Mouse (Mus musculus): ENCODE results near the gene Ralgapa2. TPM values are rescaled to one million over a fixed set of nuclear protein-coding genes. Genes with fewer than 3 reads are reported as not detected.

Gene Ralgapa2
- polyA plus RNA-seq, 1 experiment from 2014 or later, result 9.6 TPM

- Histone ChIP-seq H3K4me3 (replicated peaks; ENCODE audit: low read length) (no peak overlapping the region), H3K9ac (ENCODE audit: low read length) (no peak overlapping the region), H3K9me3 (replicated peaks; ENCODE audit: control insufficient read depth, low read length) (no peaks in the 10 kb centered on the region), H3K4me2 (ENCODE audit: low read depth, low read length) (no peak overlapping the region), H3K36me3 (ENCODE audit: control insufficient read depth, insufficient read depth, low read length) (no peaks in the 10 kb centered on the region), H3K27ac (ENCODE audit: low read length) (no peak overlapping the region), H3K4me1 (ENCODE audit: control insufficient read depth, insufficient read depth, low read length) (peaks cover 32% of the 10 kb centered on the region), H3K27me3 (ENCODE audit: control insufficient read depth, insufficient read depth, low read length) (peaks cover 78% of the 10 kb centered on the region)
- WGBS, result 6% methylated on average over 19 of the region's 19 CpGs
- ATAC-seq (ENCODE audit: insufficient read depth, low FRiP score), result no peak
Observed at GRCm38 (mm10) chr2:146218881-146219535, 293.1 kb downstream of the Ralgapa2 start.

DNA sequence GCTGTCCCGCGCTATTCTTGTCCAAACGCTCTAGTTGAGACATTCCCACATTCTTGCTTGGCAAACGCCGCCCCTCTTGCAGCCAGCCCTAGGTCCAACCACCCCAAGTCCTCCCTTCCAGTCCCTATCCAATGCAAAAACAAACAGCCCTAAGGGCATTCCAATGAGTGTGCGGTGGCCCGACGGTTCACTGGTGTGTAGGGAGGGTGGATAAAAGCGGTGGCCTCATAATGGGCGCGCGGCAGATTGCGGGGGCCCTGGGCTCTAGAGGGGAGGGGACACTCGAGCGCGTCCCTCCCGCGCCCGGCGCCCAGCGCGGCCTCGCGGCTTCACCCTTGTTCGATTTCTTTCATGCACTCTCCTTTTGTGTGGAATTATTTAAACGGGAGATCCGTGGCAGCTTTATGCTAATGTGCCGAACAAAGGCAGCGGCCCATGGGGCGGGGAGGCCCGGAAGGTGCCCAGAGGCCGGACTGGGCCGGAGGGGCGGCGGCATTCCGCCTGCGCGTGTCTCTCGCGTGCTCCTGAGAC lies 293.9 kb downstream of the Ralgapa2 start:
- peak overlapping the region; percentile 49 for H3K4me2 ChIP-seq (ENCODE audit: low read depth, low read length)
- no peaks in the 10 kb centered on the region for H3K9me3 ChIP-seq (replicated peaks; ENCODE audit: control insufficient read depth, low read length)
- WGBS, result under 1% methylated on average over 40 of the region's 40 CpGs
- H3K4me3 ChIP-seq (replicated peaks; ENCODE audit: low read length), result peak overlapping the region; percentile 33
- H3K36me3 ChIP-seq (ENCODE audit: control insufficient read depth, insufficient read depth, low read length), result no peaks in the 10 kb centered on the region
- no peak for ATAC-seq (ENCODE audit: insufficient read depth, low FRiP score)
- no peak overlapping the region for H3K27ac ChIP-seq (ENCODE audit: low read length)
- H3K9ac ChIP-seq (ENCODE audit: low read length), result no peak overlapping the region
- H3K4me1 ChIP-seq (ENCODE audit: control insufficient read depth, insufficient read depth, low read length), result peaks cover 28% of the 10 kb centered on the region
- H3K27me3 ChIP-seq (ENCODE audit: control insufficient read depth, insufficient read depth, low read length), result peaks cover 71% of the 10 kb centered on the region

GRCm38 (mm10) chr2:146217227-146217980 lies 294.7 kb downstream of the Ralgapa2 start:
- Histone ChIP-seq H3K9ac (ENCODE audit: low read length) (no peak overlapping the region), H3K27me3 (ENCODE audit: control insufficient read depth, insufficient read depth, low read length) (peaks cover 65% of the 10 kb centered on the region), H3K27ac (ENCODE audit: low read length) (no peak overlapping the region), H3K36me3 (ENCODE audit: control insufficient read depth, insufficient read depth, low read length) (no peaks in the 10 kb centered on the region), H3K9me3 (replicated peaks; ENCODE audit: control insufficient read depth, low read length) (no peaks in the 10 kb centered on the region), H3K4me3 (replicated peaks; ENCODE audit: low read length) (no peak overlapping the region), H3K4me2 (ENCODE audit: low read depth, low read length) (no peak overlapping the region), H3K4me1 (ENCODE audit: control insufficient read depth, insufficient read depth, low read length) (peaks cover 20% of the 10 kb centered on the region)
- ATAC-seq (ENCODE audit: insufficient read depth, low FRiP score), result no peak
- under 1% methylated on average over 16 of the region's 16 CpGs for WGBS

DNA sequence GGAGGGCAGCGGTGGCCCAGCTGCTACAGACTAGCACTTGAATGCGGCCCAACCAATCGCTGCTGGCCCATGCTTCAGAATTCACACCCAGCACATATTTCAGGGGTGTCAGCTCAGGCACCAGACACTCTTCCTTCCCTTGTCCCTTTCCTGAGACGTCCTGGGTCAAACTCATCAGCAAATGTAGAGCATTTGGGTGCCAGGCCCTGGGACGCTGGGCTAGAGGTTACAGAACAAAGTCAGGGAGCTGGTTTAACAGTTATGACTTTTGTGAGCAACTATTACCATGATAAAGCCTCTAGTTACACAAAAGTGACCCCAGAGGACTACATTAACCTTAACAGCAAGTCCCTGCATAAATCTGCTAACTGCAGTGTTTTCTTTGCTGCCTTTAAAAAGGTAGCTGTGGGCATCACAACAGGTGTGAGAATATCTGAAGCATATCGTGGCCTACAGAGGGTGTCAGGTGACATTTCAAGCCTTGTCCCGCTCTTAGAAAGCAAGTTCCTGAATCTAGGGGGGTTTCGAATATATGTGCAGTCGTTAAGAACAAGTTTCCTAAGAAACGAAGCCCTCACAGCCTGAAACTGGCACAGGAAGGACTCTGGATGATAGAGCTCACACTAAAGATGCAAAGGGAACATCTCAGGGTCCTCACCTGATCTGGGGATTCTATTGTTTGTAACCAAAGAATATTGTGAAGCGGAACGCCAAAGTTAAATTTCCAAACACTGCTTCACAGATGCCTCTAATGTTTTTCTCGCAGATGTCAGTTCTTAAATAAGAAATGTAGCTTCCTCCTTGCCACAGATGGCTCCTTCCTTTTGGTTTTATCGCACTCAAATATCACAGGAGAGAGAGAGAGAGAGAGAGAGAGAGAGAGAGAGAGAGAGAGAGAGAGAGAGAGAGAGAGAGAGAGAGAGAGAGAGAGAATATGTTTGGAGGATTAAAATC lies 295.8 kb downstream of the Ralgapa2 start:
- Histone ChIP-seq H3K27ac (ENCODE audit: low read length) (no peak overlapping the region), H3K4me1 (ENCODE audit: control insufficient read depth, insufficient read depth, low read length) (peaks cover 10% of the 10 kb centered on the region), H3K4me2 (ENCODE audit: low read depth, low read length) (no peak overlapping the region), H3K36me3 (ENCODE audit: control insufficient read depth, insufficient read depth, low read length) (no peaks in the 10 kb centered on the region), H3K9me3 (replicated peaks; ENCODE audit: control insufficient read depth, low read length) (no peaks in the 10 kb centered on the region), H3K9ac (ENCODE audit: low read length) (no peak overlapping the region), H3K4me3 (replicated peaks; ENCODE audit: low read length) (no peak overlapping the region), H3K27me3 (ENCODE audit: control insufficient read depth, insufficient read depth, low read length) (peaks cover 55% of the 10 kb centered on the region)
- no peak for ATAC-seq (ENCODE audit: insufficient read depth, low FRiP score)
- WGBS, result 22% methylated on average over 14 of the region's 14 CpGs

DNA sequence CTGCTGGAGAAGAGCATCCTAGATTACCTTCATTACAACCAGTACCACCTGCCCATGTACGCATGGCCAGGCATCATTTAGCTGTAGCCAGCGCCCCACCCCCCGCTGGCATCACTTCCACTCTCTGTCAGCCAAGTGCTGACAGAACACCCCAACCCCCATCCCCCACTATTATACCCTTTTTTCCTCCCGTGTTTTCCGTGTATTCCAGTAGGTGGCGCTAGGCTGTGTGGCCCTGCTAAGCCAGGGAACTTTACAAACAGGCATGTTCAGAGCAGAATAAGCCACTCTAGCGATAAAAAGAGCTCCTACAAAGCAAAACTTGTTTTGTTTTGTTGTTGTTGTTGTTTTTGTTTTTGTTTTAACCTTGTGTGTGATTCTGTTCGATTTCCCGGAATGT lies 297.4 kb downstream of the Ralgapa2 start:
- H3K4me1 ChIP-seq (ENCODE audit: control insufficient read depth, insufficient read depth, low read length), result peaks cover 6% of the 10 kb centered on the region; the same call in 1 of the 2 replicates
- H3K27ac ChIP-seq (ENCODE audit: low read length), result no peak overlapping the region
- ATAC-seq (ENCODE audit: insufficient read depth, low FRiP score), result no peak
- no peaks in the 10 kb centered on the region for H3K36me3 ChIP-seq (ENCODE audit: control insufficient read depth, insufficient read depth, low read length)
- no peak overlapping the region for H3K9ac ChIP-seq (ENCODE audit: low read length)
- WGBS, result 1% methylated on average over 9 of the region's 9 CpGs
- no peaks in the 10 kb centered on the region for H3K9me3 ChIP-seq (replicated peaks; ENCODE audit: control insufficient read depth, low read length)
- H3K4me3 ChIP-seq (replicated peaks; ENCODE audit: low read length), result no peak overlapping the region
- H3K27me3 ChIP-seq (ENCODE audit: control insufficient read depth, insufficient read depth, low read length), result peaks cover 45% of the 10 kb centered on the region
- H3K4me2 ChIP-seq (ENCODE audit: low read depth, low read length), result no peak overlapping the region

DNA sequence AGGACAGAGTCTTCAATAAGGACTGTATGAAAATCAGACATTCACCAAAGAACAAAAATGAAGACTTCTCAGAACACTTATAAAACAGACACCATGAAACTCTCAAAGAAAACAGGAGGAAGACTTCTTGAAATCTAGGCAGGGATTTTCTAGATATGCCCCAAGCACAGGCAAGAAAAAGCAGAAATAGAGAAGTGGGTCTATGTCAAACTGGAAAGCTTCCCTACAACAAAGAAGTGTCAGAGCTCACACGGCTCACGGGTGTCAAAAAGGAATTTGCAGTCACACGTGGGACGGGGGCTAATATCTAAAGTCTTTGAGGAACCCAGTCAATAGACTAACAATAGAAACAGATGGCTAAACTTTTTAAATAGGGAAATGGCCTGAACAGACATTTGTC lies 301.2 kb downstream of the Ralgapa2 start:
- no peaks in the 10 kb centered on the region for H3K4me1 ChIP-seq (ENCODE audit: control insufficient read depth, insufficient read depth, low read length)
- H3K4me3 ChIP-seq (replicated peaks; ENCODE audit: low read length), result no peak overlapping the region
- H3K27ac ChIP-seq (ENCODE audit: low read length), result no peak overlapping the region
- no peak overlapping the region for H3K4me2 ChIP-seq (ENCODE audit: low read depth, low read length)
- H3K36me3 ChIP-seq (ENCODE audit: control insufficient read depth, insufficient read depth, low read length), result no peaks in the 10 kb centered on the region
- no peak for ATAC-seq (ENCODE audit: insufficient read depth, low FRiP score)
- H3K9ac ChIP-seq (ENCODE audit: low read length), result no peak overlapping the region
- WGBS, result 28% methylated on average over 4 of the region's 4 CpGs
- no peaks in the 10 kb centered on the region for H3K9me3 ChIP-seq (replicated peaks; ENCODE audit: control insufficient read depth, low read length)
- H3K27me3 ChIP-seq (ENCODE audit: control insufficient read depth, insufficient read depth, low read length), result peaks cover 14% of the 10 kb centered on the region

GRCm38 (mm10) chr2:146197947-146198346 lies 314.2 kb downstream of the Ralgapa2 start:
- Histone ChIP-seq H3K4me3 (replicated peaks; ENCODE audit: low read length) (no peak overlapping the region), H3K9ac (ENCODE audit: low read length) (no peak overlapping the region), H3K4me1 (ENCODE audit: control insufficient read depth, insufficient read depth, low read length) (no peaks in the 10 kb centered on the region), H3K27me3 (ENCODE audit: control insufficient read depth, insufficient read depth, low read length) (no peaks in the 10 kb centered on the region), H3K9me3 (replicated peaks; ENCODE audit: control insufficient read depth, low read length) (no peaks in the 10 kb centered on the region), H3K27ac (ENCODE audit: low read length) (no peak overlapping the region), H3K4me2 (ENCODE audit: low read depth, low read length) (no peak overlapping the region), H3K36me3 (ENCODE audit: control insufficient read depth, insufficient read depth, low read length) (no peaks in the 10 kb centered on the region)
- ATAC-seq (ENCODE audit: insufficient read depth, low FRiP score), result no peak
- 67% methylated on average over 7 of the region's 7 CpGs for WGBS

DNA sequence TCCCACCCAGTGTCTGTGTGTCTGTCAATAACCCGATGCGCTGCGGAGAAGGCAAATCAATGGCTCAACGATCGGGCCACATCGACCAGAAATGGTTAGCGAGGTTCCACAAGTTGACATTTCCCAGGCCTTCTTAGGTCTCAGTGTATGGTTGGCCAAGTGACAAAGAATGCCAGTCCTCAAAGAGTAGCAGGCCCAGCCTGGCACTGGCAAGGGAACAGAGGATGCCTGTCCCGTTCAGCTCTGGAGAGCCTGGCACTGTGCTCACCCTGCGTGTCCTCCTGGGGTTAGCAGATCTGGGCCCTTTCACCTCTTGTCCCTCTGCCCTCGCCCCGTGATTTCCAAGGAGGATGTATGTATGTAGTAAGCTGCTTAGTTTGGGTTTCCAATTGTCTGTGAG lies 316.0 kb downstream of the Ralgapa2 start:
- Histone ChIP-seq H3K27ac (ENCODE audit: low read length) (no peak overlapping the region), H3K4me1 (ENCODE audit: control insufficient read depth, insufficient read depth, low read length) (no peaks in the 10 kb centered on the region), H3K4me3 (replicated peaks; ENCODE audit: low read length) (no peak overlapping the region), H3K4me2 (ENCODE audit: low read depth, low read length) (no peak overlapping the region), H3K36me3 (ENCODE audit: control insufficient read depth, insufficient read depth, low read length) (no peaks in the 10 kb centered on the region), H3K27me3 (ENCODE audit: control insufficient read depth, insufficient read depth, low read length) (no peaks in the 10 kb centered on the region), H3K9ac (ENCODE audit: low read length) (no peak overlapping the region), H3K9me3 (replicated peaks; ENCODE audit: control insufficient read depth, low read length) (no peaks in the 10 kb centered on the region)
- 84% methylated on average over 11 of the region's 11 CpGs for WGBS
- no peak for ATAC-seq (ENCODE audit: insufficient read depth, low FRiP score)
